ENCODE assay signal across 29 mouse cellular contexts in the genomic region with DNA sequence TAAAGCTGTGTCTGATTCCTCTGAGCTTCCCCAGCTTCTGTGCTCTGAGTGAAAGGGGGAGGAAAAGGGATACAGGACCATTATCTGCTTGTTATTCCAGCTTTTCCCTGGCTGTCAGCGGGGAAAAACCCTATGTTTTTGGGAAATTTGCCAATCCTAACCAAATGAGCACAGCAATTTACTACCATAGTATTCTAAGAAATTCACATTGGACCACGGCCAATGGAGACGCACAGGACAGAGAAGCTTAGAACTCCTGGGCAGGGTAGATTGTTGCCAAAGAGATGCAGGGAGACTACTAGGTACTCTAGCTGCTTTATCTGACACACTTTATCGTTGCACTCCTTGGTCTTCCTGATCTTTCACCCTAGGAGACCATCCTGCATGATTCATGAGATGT.
A peak's percentile ranks its signal among the peaks of the same experiment; 100 is the strongest.
DNase-seq lines count a peak whose midpoint lies in the region; ATAC-seq and TF ChIP-seq lines count a peak whose summit lies in the region.
"Had no signal": no experiment of that assay in that cellular context is flagged by ENCODE, and none has a peak within 500 bp of the region (broad histone marks: within the 10 kb centered on the region; RNA-seq: fewer than 3 reads in every experiment).

No protein-coding gene starts in this region.

- H3K27me3 ChIP-seq in heart, postnatal 0 days (ENCODE audit: control insufficient read depth, insufficient read depth, low read length) = no peaks in the 10 kb centered on the region
- H3K27me3 ChIP-seq in limb, embryonic 14.5 days (ENCODE audit: control insufficient read depth, insufficient read depth, low read length) = no peaks in the 10 kb centered on the region
- no peaks in the 10 kb centered on the region for H3K27me3 ChIP-seq in limb, embryonic 10.5 days (ENCODE audit: low read depth, poor library complexity, severe bottlenecking)
- H3K27me3 ChIP-seq: embryonic facial prominence, embryonic 12.5 days; heart, embryonic 15.5 days; megakaryocyte, embryonic 14.5 days; neural tube, embryonic 13.5 days had no signal

- H3K4me2 ChIP-seq in heart, postnatal 0 days (ENCODE audit: low read depth, low read length) = no peak overlapping the region
- H3K4me2 ChIP-seq in limb, embryonic 14.5 days (replicated peaks; ENCODE audit: low read depth, low read length, severe bottlenecking) = no peak overlapping the region
- H3K4me2 ChIP-seq: embryonic facial prominence, embryonic 12.5 days; heart, embryonic 15.5 days; liver, embryonic 11.5 days; neural tube, embryonic 13.5 days had no signal

- TF ChIP-seq POLR2A in limb, embryonic 14.5 days (IDR thresholded peaks at IDR 0.05; ENCODE audit: borderline replicate concordance, extremely low read depth, insufficient read depth, insufficient read length) = no peak
- no peak for TF ChIP-seq POLR2A in brain, embryonic 14.5 days (IDR thresholded peaks at IDR 0.05; ENCODE audit: borderline replicate concordance, extremely low read depth, insufficient read depth, insufficient read length, poor library complexity, severe bottlenecking)

- peak; percentile 7 for DNase-seq in heart, postnatal 0 days (ENCODE audit: low spot score)
- DNase-seq in heart, adult 11 months = no peak
- DNase-seq in limb, embryonic 14.5 days (ENCODE audit: low spot score) = peak; percentile 27
- no peak for DNase-seq in limb, embryonic 10.5 days (ENCODE audit: low spot score)
- peak; percentile 85 for DNase-seq in brain, embryonic 14.5 days (ENCODE audit: low read depth)
- peak; percentile 6 for DNase-seq in brain, embryonic 18.5 days (ENCODE audit: low read depth, low spot score)
- DNase-seq in cerebellum, adult 9-10 months = no peak
- DNase-seq: adrenal gland, postnatal 25 days; B cell, adult 2 months; cerebellum, adult 2 months; cerebellum, postnatal 25 days; gastrocnemius, postnatal 14 days; heart, postnatal 36 days; kidney, adult 8-10 months; kidney, postnatal 14 days; layer of hippocampus, adult 9-11 months; lung, postnatal 4 days; right cerebral cortex, postnatal 4 days; thymus, adult 18-20 months; thymus, postnatal 25 days had no signal

- no peak for TF ChIP-seq EP300 in heart, postnatal 0 days (IDR thresholded peaks at IDR 0.05; ENCODE audit: low read depth)

- H3K4me3 ChIP-seq in heart, postnatal 0 days (ENCODE audit: low read depth, low read length) = no peak overlapping the region
- H3K4me3 ChIP-seq in limb, embryonic 14.5 days (replicated peaks; ENCODE audit: low read length) = no peak overlapping the region
- H3K4me3 ChIP-seq in limb, embryonic 10.5 days = no peak overlapping the region
- H3K4me3 ChIP-seq: embryonic facial prominence, embryonic 12.5 days; heart, embryonic 10.5 days; heart, embryonic 15.5 days; megakaryocyte, embryonic 14.5 days; neural tube, embryonic 13.5 days had no signal

- H3K27ac ChIP-seq in heart, postnatal 0 days (ENCODE audit: low read depth) = no peak overlapping the region
- H3K27ac ChIP-seq in limb, embryonic 14.5 days (replicated peaks; ENCODE audit: low read depth, low read length) = no peak overlapping the region
- H3K27ac ChIP-seq in limb, embryonic 10.5 days = no peak overlapping the region
- H3K27ac ChIP-seq: embryonic facial prominence, embryonic 12.5 days; heart, embryonic 10.5 days; heart, embryonic 15.5 days; neural tube, embryonic 13.5 days; stomach, postnatal 0 days had no signal

- no peak for TF ChIP-seq CTCF in heart, postnatal 0 days (IDR thresholded peaks at IDR 0.05; ENCODE audit: low read depth)
- TF ChIP-seq CTCF in brain, embryonic 14.5 days (IDR thresholded peaks at IDR 0.05; ENCODE audit: borderline replicate concordance, extremely low read depth, insufficient read depth, insufficient read length) = no peak

- no peak overlapping the region for H3K9ac ChIP-seq in heart, postnatal 0 days (replicated peaks; ENCODE audit: low read depth, low read length)
- H3K9ac ChIP-seq in limb, embryonic 14.5 days (ENCODE audit: low read depth, low read length, severe bottlenecking) = no peak overlapping the region
- H3K9ac ChIP-seq: embryonic facial prominence, embryonic 12.5 days; heart, embryonic 15.5 days; neural tube, embryonic 13.5 days had no signal

- ATAC-seq in heart, postnatal 0 days (ENCODE audit: insufficient read depth, low read depth) = no peak
- ATAC-seq in limb, embryonic 14.5 days (ENCODE audit: low FRiP score, low read depth) = no peak
- ATAC-seq: intestine, embryonic 16.5 days; lung, postnatal 0 days had no signal

- H3K36me3 ChIP-seq in heart, postnatal 0 days (replicated peaks; ENCODE audit: control insufficient read depth, insufficient read depth, low read length) = no peaks in the 10 kb centered on the region
- no peaks in the 10 kb centered on the region for H3K36me3 ChIP-seq in limb, embryonic 14.5 days (ENCODE audit: control insufficient read depth, insufficient read depth, low read length)
- H3K36me3 ChIP-seq in limb, embryonic 10.5 days = no peaks in the 10 kb centered on the region
- H3K36me3 ChIP-seq: embryonic facial prominence, embryonic 12.5 days; heart, embryonic 10.5 days; heart, embryonic 15.5 days; neural tube, embryonic 13.5 days had no signal

- no peaks in the 10 kb centered on the region for H3K4me1 ChIP-seq in heart, postnatal 0 days (ENCODE audit: control insufficient read depth, insufficient read depth)
- H3K4me1 ChIP-seq in limb, embryonic 14.5 days (ENCODE audit: control insufficient read depth, insufficient read depth, low read length) = 0 out of 2 replicates have a peak, but pooled peaks cover 4% of the 10 kb centered on the region
- no peaks in the 10 kb centered on the region for H3K4me1 ChIP-seq in limb, embryonic 10.5 days
- H3K4me1 ChIP-seq: embryonic facial prominence, embryonic 12.5 days; heart, embryonic 10.5 days; heart, embryonic 15.5 days; megakaryocyte, embryonic 14.5 days; neural tube, embryonic 13.5 days had no signal

- 47% methylated on average over 4 of the region's 4 CpGs for WGBS in heart, postnatal 0 days
- WGBS in limb, embryonic 14.5 days = 56% methylated on average over 4 of the region's 4 CpGs
- WGBS in limb, embryonic 10.5 days = 92% methylated on average over 4 of the region's 4 CpGs

- H3K9me3 ChIP-seq in heart, postnatal 0 days (replicated peaks; ENCODE audit: control insufficient read depth, low read length) = no peaks in the 10 kb centered on the region
- no peaks in the 10 kb centered on the region for H3K9me3 ChIP-seq in limb, embryonic 14.5 days (ENCODE audit: control insufficient read depth, low read length)
- H3K9me3 ChIP-seq in limb, embryonic 10.5 days (replicated peaks) = no peaks in the 10 kb centered on the region
- H3K9me3 ChIP-seq: embryonic facial prominence, embryonic 12.5 days; heart, embryonic 10.5 days; heart, embryonic 15.5 days; megakaryocyte, embryonic 14.5 days; neural tube, embryonic 13.5 days had no signal

Comparison
In these comparisons a context has a peak if more than half of its experiments do, and no peak if none do; other contexts are left out.
1. DNase-seq: peak in heart, postnatal 0 days (single experiment), limb, embryonic 14.5 days (single experiment), brain, embryonic 14.5 days (single experiment) and brain, embryonic 18.5 days (single experiment); none in heart, adult 11 months (single experiment), limb, embryonic 10.5 days (single experiment) and cerebellum, adult 9-10 months (single experiment).